Mouse (Mus musculus) C2C12 (cell line): ENCODE results near the gene Shb.
"Not testable (repeated sequence)": the region's sequence is repeated elsewhere in the genome, so short reads cannot be mapped to it uniquely, and the experiment has no call there.

Experiments
- CEBPB ChIP-seq: IDR thresholded peaks from one replicate; pipeline ENCODE4 v1.6.1; 2011; ENCODE audit warnings: low read depth, mild to moderate bottlenecking, control low read depth, moderate library complexity
- CTCF ChIP-seq: IDR thresholded peaks from one replicate; pipeline ENCODE4 v1.5.1; 2011; ENCODE audit not compliant: control insufficient read depth, insufficient read depth, insufficient read length
- FOSL1 ChIP-seq: IDR thresholded peaks from one replicate; pipeline ENCODE4 v1.8.0; 2011; ENCODE audit warnings: mild to moderate bottlenecking, low read length; ENCODE audit not compliant: poor library complexity, insufficient read depth, severe bottlenecking
- MAX ChIP-seq: IDR thresholded peaks from one replicate; pipeline ENCODE4 v1.6.1; 2011; ENCODE audit warnings: mild to moderate bottlenecking, control low read depth
- MYOD1 ChIP-seq: IDR thresholded peaks from one replicate; pipeline ENCODE4 v1.6.1; 2011; ENCODE audit warnings: low read depth; ENCODE audit not compliant: control insufficient read depth, insufficient read length
- MYOG ChIP-seq: IDR thresholded peaks from one replicate; pipeline ENCODE4 v1.6.1; 2011; ENCODE audit not compliant: control insufficient read depth, insufficient read length; ENCODE audit errors: extremely low read depth
- USF1 ChIP-seq: IDR thresholded peaks from one replicate; pipeline ENCODE4 v1.6.1; 2011; ENCODE audit warnings: low read depth, mild to moderate bottlenecking, control low read depth, moderate library complexity

GRCm38 (mm10) chr4:45387296-45387695, 145.0 kb downstream of the Shb start:
- not testable (repeated sequence) for TF ChIP-seq CTCF, MAX, CEBPB, MYOG, MYOD1, USF1, FOSL1
